Mouse (Mus musculus): ENCODE measurements around the gene Eif1ax.
"Not testable (repeated sequence)": the region's sequence is repeated elsewhere in the genome, so short reads cannot be mapped to it uniquely, and the experiment has no call there.

The Eif1ax gene

DNA sequence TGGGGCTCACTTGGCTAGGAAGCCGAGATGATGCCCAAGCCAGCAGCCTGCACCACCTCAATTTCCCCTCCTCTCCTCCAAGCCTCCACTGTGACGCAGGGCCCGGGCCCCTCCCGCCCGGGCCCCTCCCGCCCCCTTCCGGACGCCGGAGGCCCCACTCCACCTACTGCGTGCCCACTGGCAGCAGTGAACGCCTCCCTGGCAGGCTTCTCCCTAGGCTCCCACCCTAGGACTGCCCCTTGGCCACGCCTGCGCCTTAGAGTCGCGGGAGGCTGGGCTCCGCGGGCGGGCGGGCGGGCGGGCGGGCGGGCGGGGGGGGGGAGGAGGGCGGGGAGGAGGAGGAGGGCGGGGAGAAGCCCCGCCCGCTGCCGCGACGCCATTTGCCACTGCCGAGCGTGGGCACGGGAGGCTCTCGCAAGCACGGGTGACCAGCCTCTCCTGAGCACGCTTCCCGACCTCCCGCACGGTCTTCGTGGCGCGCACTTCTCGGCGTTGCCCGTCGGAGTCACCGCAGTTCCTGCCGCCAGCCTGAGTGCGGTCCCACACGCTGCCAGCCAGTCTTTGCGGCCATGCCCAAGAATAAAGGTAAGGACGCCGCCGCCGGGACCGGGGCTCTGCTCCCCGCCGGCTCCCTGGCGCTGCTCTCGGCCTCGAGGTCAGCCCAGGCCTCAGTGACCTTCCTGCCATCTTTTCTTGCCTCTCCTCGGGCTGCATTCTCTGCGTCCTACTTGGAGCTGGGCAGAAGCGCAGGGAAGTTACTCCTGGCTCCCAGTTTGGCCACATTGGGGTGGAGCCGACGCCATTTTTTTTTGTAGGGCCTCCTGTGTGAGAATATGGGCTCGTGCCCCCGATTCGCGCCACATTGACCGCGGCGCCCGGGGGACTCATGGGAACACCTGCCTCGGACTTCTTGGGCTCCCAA lies at the start of gene Eif1ax:
Eif1ax (plus strand) TSS at position 348 of the 922 bp plus-strand sequence.
- DNase-seq = peak; percentile 53

GRCm38 (mm10) chrX:159364506-159364905 lies 7.5 kb upstream of the Eif1ax start:
- no peak for DNase-seq

- DNase-seq = no peak
Measured at GRCm38 (mm10) chrX:159372753-159373144, 771 bp downstream of the Eif1ax start.

DNA sequence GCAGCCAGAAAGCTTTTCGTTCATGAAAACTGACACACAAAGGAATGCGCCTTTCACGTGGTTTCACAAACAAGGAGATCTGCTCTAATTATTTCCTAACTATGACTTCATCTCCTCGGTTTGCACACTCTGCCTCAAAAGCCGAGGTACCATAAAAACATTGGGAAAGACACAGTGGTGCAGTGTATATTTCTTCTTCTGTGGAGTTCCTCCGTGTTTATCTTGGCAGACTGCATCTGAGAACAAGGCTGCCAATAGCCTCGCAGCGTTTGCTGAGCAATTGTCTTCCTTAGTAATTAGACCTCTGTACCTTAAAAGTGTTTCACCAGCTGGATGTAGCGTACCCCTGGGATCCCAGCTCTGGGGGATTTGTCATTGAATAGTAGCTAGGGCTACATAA lies 15.1 kb downstream of the Eif1ax start:
- DNase-seq = no peak

- DNase-seq = no peak
Measured at GRCm38 (mm10) chrX:159388953-159389352, 17.0 kb downstream of the Eif1ax start.

GRCm38 (mm10) chrX:159390347-159390962 lies 18.5 kb downstream of the Eif1ax start:
- DNase-seq = no peak

DNA sequence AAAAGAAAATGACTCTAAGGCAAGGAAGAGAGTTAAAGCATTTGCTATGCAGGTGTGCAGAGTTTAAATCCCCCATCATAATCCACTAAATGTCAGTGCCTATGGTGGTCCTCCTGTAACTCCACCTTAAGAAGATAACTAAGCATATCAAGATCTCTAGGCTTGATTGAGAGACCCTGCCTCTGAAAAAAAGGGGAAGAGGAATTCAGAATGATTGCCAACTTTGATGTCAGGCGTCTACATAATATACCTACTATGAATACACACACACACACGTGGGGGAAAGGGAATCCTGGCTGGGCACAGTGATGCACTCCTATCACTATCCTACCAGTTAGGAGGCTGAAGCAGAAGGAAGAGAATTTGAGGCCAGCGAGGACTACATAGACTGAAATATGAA lies 19.3 kb downstream of the Eif1ax start:
- DNase-seq = no peak

- DNase-seq = no peak
Measured at GRCm38 (mm10) chrX:159409253-159409652, 37.3 kb downstream of the Eif1ax start.

GRCm38 (mm10) chrX:159414130-159414828 lies 42.3 kb downstream of the Eif1ax start, which contains the start of gene Map7d2:
Gene Map7d2 (plus strand): TSS chrX:159414572.
- peak; percentile 54 for DNase-seq

DNA sequence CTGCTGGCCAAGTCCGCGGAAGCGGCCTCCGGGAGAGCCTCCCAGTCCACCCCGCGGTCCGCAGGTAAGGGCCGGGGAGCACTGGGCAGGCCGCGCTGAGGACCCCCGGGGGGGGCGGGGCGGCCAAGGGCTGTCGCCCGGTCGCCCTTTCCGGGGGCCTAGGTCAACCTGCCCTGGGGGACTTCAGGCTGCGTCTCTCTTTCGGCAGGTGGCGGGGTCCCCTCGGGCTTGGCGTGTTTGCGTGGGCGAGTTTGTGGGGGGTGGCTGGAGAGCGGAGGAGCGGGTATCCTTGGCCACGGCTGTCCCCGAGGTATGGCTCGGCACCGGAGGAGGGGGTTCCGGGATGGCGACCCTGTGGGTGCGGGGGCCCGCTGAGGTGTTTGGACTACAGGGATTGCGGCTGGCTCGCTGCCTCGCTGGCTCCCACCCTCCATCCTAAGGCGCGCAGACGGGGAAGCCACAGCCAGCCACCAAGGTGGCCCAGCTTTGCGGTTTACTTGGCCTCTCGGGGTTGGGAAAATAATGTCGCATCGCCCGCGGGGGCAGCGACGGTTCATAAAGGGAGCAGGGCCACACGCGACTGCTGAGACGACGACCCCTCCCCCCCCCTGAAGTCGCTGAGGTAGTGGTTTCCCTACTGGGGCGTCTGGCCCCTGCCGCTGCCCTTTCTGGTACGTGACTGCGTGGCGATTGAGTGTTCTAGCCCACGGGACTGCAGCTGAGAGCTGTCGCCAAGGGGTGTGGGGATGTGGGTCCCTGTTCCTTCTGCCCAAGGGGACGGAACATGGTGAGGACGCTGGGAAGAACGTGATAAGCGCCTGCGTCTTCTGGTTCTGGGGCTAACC lies 43.1 kb downstream of the Eif1ax start:
- DNase-seq = peak; percentile 21

DNA sequence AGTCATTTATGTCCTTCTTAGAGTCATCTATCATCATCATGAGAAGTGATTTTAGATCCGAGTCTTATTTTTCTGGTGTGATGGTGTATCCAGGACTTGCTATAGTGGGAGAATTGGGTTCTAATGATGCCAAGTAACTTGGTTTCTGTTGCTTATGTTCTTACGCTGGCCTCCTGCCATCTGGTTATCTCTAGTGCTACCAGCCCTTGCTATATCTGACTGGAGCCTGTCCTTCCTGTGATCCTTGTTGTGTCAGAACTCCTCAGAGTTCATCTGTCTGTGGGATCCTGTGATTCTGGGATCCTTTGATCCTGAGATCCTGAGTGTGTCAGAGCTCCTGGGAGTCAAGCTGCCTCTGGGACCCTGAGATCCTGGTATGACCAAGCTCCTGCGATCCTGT lies 58.5 kb downstream of the Eif1ax start:
- not testable (repeated sequence) for DNase-seq

Measured in cerebellum, adult 11 months (tissue).